Mouse (Mus musculus): ENCODE measurements around the gene Gm5475. TPM values are rescaled to one million over a fixed set of nuclear protein-coding genes. Genes with fewer than 3 reads are reported as not detected.

Gm5475 gene
- polyA plus RNA-seq, 1 experiment from 2014 or later = 0.17 TPM

Other genes starting within 250 kb of the Gm5475 start
- 34.3 TPM in 2 replicates for gene Atf1, start 194.3 kb upstream of the Gm5475 start, polyA plus RNA-seq (2016; fragmentation: Nextera tagmentation; extraction: Ambion mirVana)
- not detected in 2 replicates for gene Tmprss12, start 141.3 kb upstream of the Gm5475 start, polyA plus RNA-seq (2016; fragmentation: Nextera tagmentation; extraction: Ambion mirVana)
- 3.8 and 4.4 TPM in 2 replicates for gene Mettl7a1, start 118.0 kb upstream of the Gm5475 start, polyA plus RNA-seq (2016; fragmentation: Nextera tagmentation; extraction: Ambion mirVana)
- gene Mettl7a3, start 87.2 kb upstream of the Gm5475 start, polyA plus RNA-seq (2016; fragmentation: Nextera tagmentation; extraction: Ambion mirVana) = not detected in 2 replicates
- 0.18 TPM in 1 of 2 replicates, not detected in the other for gene Methig1, start 69.0 kb upstream of the Gm5475 start, polyA plus RNA-seq (2016; fragmentation: Nextera tagmentation; extraction: Ambion mirVana)
- not detected in 2 replicates for gene Mettl7a2, start 68.9 kb upstream of the Gm5475 start, polyA plus RNA-seq (2016; fragmentation: Nextera tagmentation; extraction: Ambion mirVana)
- not detected in 2 replicates for gene Higd1c, start 57.6 kb upstream of the Gm5475 start, polyA plus RNA-seq (2016; fragmentation: Nextera tagmentation; extraction: Ambion mirVana)
- gene Slc11a2, start 2.9 kb downstream of the Gm5475 start, polyA plus RNA-seq (2016; fragmentation: Nextera tagmentation; extraction: Ambion mirVana) = 25.6 and 26.0 TPM in 2 replicates
- 41.9 and 47.7 TPM in 2 replicates for gene Letmd1, start 46.9 kb downstream of the Gm5475 start, polyA plus RNA-seq (2016; fragmentation: Nextera tagmentation; extraction: Ambion mirVana)
- 36.4 and 37.0 TPM in 2 replicates for gene Csrnp2, start 73.3 kb downstream of the Gm5475 start, polyA plus RNA-seq (2016; fragmentation: Nextera tagmentation; extraction: Ambion mirVana)
- gene Tfcp2, start 129.9 kb downstream of the Gm5475 start, polyA plus RNA-seq (2016; fragmentation: Nextera tagmentation; extraction: Ambion mirVana) = 41.7 and 44.8 TPM in 2 replicates
- 27.3 and 33.8 TPM in 2 replicates for gene Pou6f1, start 177.8 kb downstream of the Gm5475 start, polyA plus RNA-seq (2016; fragmentation: Nextera tagmentation; extraction: Ambion mirVana)
- gene Dazap2, start 193.2 kb downstream of the Gm5475 start, polyA plus RNA-seq (2016; fragmentation: Nextera tagmentation; extraction: Ambion mirVana) = 197 and 204 TPM in 2 replicates
- 2.8 and 2.9 TPM in 2 replicates for gene Smagp, start 214.8 kb downstream of the Gm5475 start, polyA plus RNA-seq (2016; fragmentation: Nextera tagmentation; extraction: Ambion mirVana)
- 1.9 and 2.2 TPM in 2 replicates for gene Bin2, start 247.4 kb downstream of the Gm5475 start, polyA plus RNA-seq (2016; fragmentation: Nextera tagmentation; extraction: Ambion mirVana)

Measured in forebrain, embryonic 12.5 days (tissue).